8 mouse cellular contexts compared by ENCODE assay signal in genomic region chr8:94704669-94704984, GRCm38 (mm10). TPM values are rescaled to one million over a fixed set of nuclear protein-coding genes. Genes with fewer than 3 reads are reported as not detected.
DNase-seq lines count a peak whose midpoint lies in the region; ATAC-seq and TF ChIP-seq lines count a peak whose summit lies in the region.

No protein-coding gene starts in this region.

- 25% methylated on average over 9 of the region's 9 CpGs for WGBS in kidney, adult 2 months
- 18% methylated on average over 9 of the region's 9 CpGs for WGBS in hindbrain, embryonic 13.5 days
- WGBS in midbrain, embryonic 14.5 days, result 16% methylated on average over 9 of the region's 9 CpGs

- no peak for ATAC-seq in hindbrain, embryonic 13.5 days (ENCODE audit: low FRiP score)
- ATAC-seq in midbrain, embryonic 14.5 days (ENCODE audit: low FRiP score, low TSS enrichment), result no peak

- no peaks in the 10 kb centered on the region for H3K9me3 ChIP-seq in hindbrain, embryonic 13.5 days
- no peaks in the 10 kb centered on the region for H3K9me3 ChIP-seq in midbrain, embryonic 14.5 days (ENCODE audit: control insufficient read depth, low read length)

- peak overlapping the region; percentile 55 for H3K4me2 ChIP-seq in hindbrain, embryonic 13.5 days
- H3K4me2 ChIP-seq in midbrain, embryonic 14.5 days (ENCODE audit: low read length), result peak overlapping the region; percentile 62

- no peaks in the 10 kb centered on the region for H3K36me3 ChIP-seq in kidney, adult 2 months (ENCODE audit: control insufficient read depth, insufficient read depth, low read length)
- no peaks in the 10 kb centered on the region for H3K36me3 ChIP-seq in hindbrain, embryonic 13.5 days
- no peaks in the 10 kb centered on the region for H3K36me3 ChIP-seq in midbrain, embryonic 14.5 days (ENCODE audit: control insufficient read depth, insufficient read depth, low read length)

- H3K27me3 ChIP-seq in kidney, adult 2 months (replicated peaks; ENCODE audit: control insufficient read depth, insufficient read depth, low read length), result no peaks in the 10 kb centered on the region
- 0 out of 2 replicates have a peak, but pooled peaks cover 2% of the 10 kb centered on the region for H3K27me3 ChIP-seq in hindbrain, embryonic 13.5 days
- H3K27me3 ChIP-seq in midbrain, embryonic 14.5 days (ENCODE audit: control insufficient read depth, insufficient read depth, low read length), result no peaks in the 10 kb centered on the region

- DNase-seq in kidney, adult 2 months, result no peak
- DNase-seq in kidney, adult 9 months, result no peak
- DNase-seq in midbrain, embryonic 14.5 days, result no peak
- no peak for DNase-seq in spleen, postnatal 14 days (ENCODE audit: low spot score in 2 of 2)
- DNase-seq in thymus, adult 18-20 months, result no peak
- DNase-seq in gastrocnemius, postnatal 10 days, result no peak

- peaks cover 11% of the 10 kb centered on the region for H3K4me1 ChIP-seq in kidney, adult 2 months (ENCODE audit: control insufficient read depth, insufficient read depth, low read length)
- H3K4me1 ChIP-seq in bone marrow macrophage, adult 2 months (ENCODE audit: control insufficient read depth, insufficient read depth, low read length), result no peaks in the 10 kb centered on the region
- no peaks in the 10 kb centered on the region for H3K4me1 ChIP-seq in hindbrain, embryonic 13.5 days (replicated peaks)
- no peaks in the 10 kb centered on the region for H3K4me1 ChIP-seq in midbrain, embryonic 14.5 days (ENCODE audit: control insufficient read depth, insufficient read depth, low read length)

- peak overlapping the region; percentile 27 for H3K4me3 ChIP-seq in kidney, adult 2 months (ENCODE audit: insufficient read depth, low read depth, low read length)
- H3K4me3 ChIP-seq in bone marrow macrophage, adult 2 months (ENCODE audit: insufficient read depth, low read length), result peak overlapping the region; percentile 61
- H3K4me3 ChIP-seq in hindbrain, embryonic 13.5 days, result peak overlapping the region; percentile 48
- peak overlapping the region; percentile 45 for H3K4me3 ChIP-seq in midbrain, embryonic 14.5 days (replicated peaks; ENCODE audit: low read depth, low read length)

- TF ChIP-seq CTCF in kidney, adult 2 months (conservative IDR thresholded peaks at IDR 0.05; ENCODE audit: insufficient read depth, insufficient read length, low read depth, low read length), result no peak
- no peak for TF ChIP-seq CTCF in bone marrow macrophage, adult 2 months (IDR thresholded peaks at IDR 0.05; ENCODE audit: low read depth, low read length)

- TF ChIP-seq POLR2A in kidney, adult 2 months (IDR thresholded peaks at IDR 0.05; ENCODE audit: low read depth, low read length), result no peak
- no peak for TF ChIP-seq POLR2A in bone marrow macrophage, adult 2 months (IDR thresholded peaks at IDR 0.05; ENCODE audit: borderline replicate concordance, low read depth, low read length)

- H3K27ac ChIP-seq in kidney, adult 2 months (ENCODE audit: insufficient read depth, low read depth, low read length), result no peak overlapping the region
- no peak overlapping the region for H3K27ac ChIP-seq in bone marrow macrophage, adult 2 months (ENCODE audit: insufficient read depth, low read depth, low read length)
- H3K27ac ChIP-seq in hindbrain, embryonic 13.5 days, result peak overlapping the region; percentile 81
- peak overlapping the region; percentile 81 for H3K27ac ChIP-seq in midbrain, embryonic 14.5 days (replicated peaks; ENCODE audit: low read depth, low read length)

- peak overlapping the region; percentile 72 for H3K9ac ChIP-seq in hindbrain, embryonic 13.5 days
- peak overlapping the region; percentile 49 for H3K9ac ChIP-seq in midbrain, embryonic 14.5 days (replicated peaks; ENCODE audit: low read length)

RNA-seq across cellular contexts. Expression of gene Pllp, which starts 8.5 kb away (rescaled TPM):
- 160 and 166 TPM in 2 replicates for polyA plus RNA-seq in kidney, adult 2 months (2012; rRNA removed)
- not detected in 2 replicates for polyA plus RNA-seq in bone marrow macrophage, adult 2 months (2012; ENCODE audit: insufficient read depth, insufficient read length, missing spikeins)
- polyA plus RNA-seq in hindbrain, embryonic 13.5 days (2015; fragmentation: Nextera tagmentation; extraction: Ambion mirVana), result 0.35 and 0.93 TPM in 2 replicates
- polyA plus RNA-seq in midbrain, embryonic 14.5 days (2014; fragmentation: Nextera tagmentation; extraction: Ambion mirVana), result 0.82 and 1.3 TPM in 2 replicates
- 10 to 100 TPM in 1 of 2 experiments, 1 to 10 TPM in 1; 7.1 to 11.7 TPM for total RNA-seq in gastrocnemius, postnatal 10 days (2021)

RNA-seq across cellular contexts. Expression of gene Arl2bp, which starts 38.2 kb away (rescaled TPM):
- polyA plus RNA-seq in kidney, adult 2 months (2012; rRNA removed), result 76.2 and 77.2 TPM in 2 replicates
- polyA plus RNA-seq in bone marrow macrophage, adult 2 months (2012; ENCODE audit: insufficient read depth, insufficient read length, missing spikeins), result 25.3 and 32.4 TPM in 2 replicates
- 221 and 224 TPM in 2 replicates for polyA plus RNA-seq in hindbrain, embryonic 13.5 days (2015; fragmentation: Nextera tagmentation; extraction: Ambion mirVana)
- 83.0 and 99.4 TPM in 2 replicates for polyA plus RNA-seq in midbrain, embryonic 14.5 days (2014; fragmentation: Nextera tagmentation; extraction: Ambion mirVana)
- 10 to 100 TPM; 73.8 to 76.3 TPM for total RNA-seq in gastrocnemius, postnatal 10 days (2021)

RNA-seq across cellular contexts. Expression of gene Ccl22, which starts 40.8 kb away (rescaled TPM):
- polyA plus RNA-seq in kidney, adult 2 months (2012; rRNA removed), result 0.87 and 3.7 TPM in 2 replicates
- 0.36 and 0.50 TPM in 2 replicates for polyA plus RNA-seq in bone marrow macrophage, adult 2 months (2012; ENCODE audit: insufficient read depth, insufficient read length, missing spikeins)
- not detected in 2 replicates for polyA plus RNA-seq in hindbrain, embryonic 13.5 days (2015; fragmentation: Nextera tagmentation; extraction: Ambion mirVana)
- 0.67 TPM in 1 of 2 replicates, not detected in the other for polyA plus RNA-seq in midbrain, embryonic 14.5 days (2014; fragmentation: Nextera tagmentation; extraction: Ambion mirVana)
- total RNA-seq in gastrocnemius, postnatal 10 days (2021), result not detected

Comparison
In these comparisons a context has a peak if more than half of its experiments do, and no peak if none do; other contexts are left out.
1. H3K27ac ChIP-seq: peak in hindbrain, embryonic 13.5 days (single experiment) and midbrain, embryonic 14.5 days (single experiment); none in kidney, adult 2 months (single experiment) and bone marrow macrophage, adult 2 months (single experiment).
2. RNA of gene Pllp, which starts 8.5 kb away (polyA plus RNA-seq): 160 to 166 TPM in kidney, adult 2 months; 0.82 to 1.3 TPM in midbrain, embryonic 14.5 days, 0.35 to 0.93 TPM in hindbrain, embryonic 13.5 days and not detected in bone marrow macrophage, adult 2 months; every median in the first group is over 10 times any median in the second.
3. Peak in every context shown above with its lines, with median percentiles within 50 percentile points of each other: H3K4me3 ChIP-seq.